Mouse (Mus musculus): ENCODE data around the gene Zmynd15.

- TF ChIP-seq CTCF (IDR thresholded peaks at IDR 0.05; ENCODE audit: borderline replicate concordance, control insufficient read depth, extremely low read depth, insufficient read depth, low read length, poor library complexity): no peak
- TF ChIP-seq POLR2A (IDR thresholded peaks at IDR 0.05; ENCODE audit: control insufficient read depth, extremely low read depth, insufficient read depth, low read length, poor library complexity): no peak
These were observed 45.3 kb upstream of the Zmynd15 start for GRCm38 (mm10) chr11:70413961-70414360.
